Mouse (Mus musculus) limb, embryonic 13.5 days (tissue): ENCODE data around the gene Hspb9. TPM values are rescaled to one million over a fixed set of nuclear protein-coding genes. Genes with fewer than 3 reads are reported as not detected.

Experiments
- ATAC-seq: fragments of 200-750 bp; cut with Nextera tagmentation; 2 replicates; pipeline ENCODE4 v1.8.0; 2017; ENCODE audit warnings: low read depth, moderate number of reproducible peaks, moderate TSS enrichment; ENCODE audit not compliant: low FRiP score
- H3K27ac ChIP-seq: fragments of 300-500 bp; sonication (generic); 2 replicates; pipeline ENCODE4 v1.5.1; 2015; ENCODE audit warnings: inconsistent platforms, mild to moderate bottlenecking, moderate library complexity
- H3K27me3 ChIP-seq: fragments of 300-500 bp; sonication (generic); 2 replicates; pipeline ENCODE4 v1.6.1; 2015; ENCODE audit warnings: mild to moderate bottlenecking, inconsistent platforms
- H3K36me3 ChIP-seq: fragments of 300-500 bp; sonication (generic); 2 replicates; pipeline ENCODE4 v1.6.1; 2015; ENCODE audit warnings: inconsistent platforms, mild to moderate bottlenecking, moderate library complexity
- H3K4me1 ChIP-seq: fragments of 300-500 bp; sonication (generic); 2 replicates; pipeline ENCODE4 v1.6.1; 2015; ENCODE audit warnings: inconsistent platforms
- H3K4me2 ChIP-seq: fragments of 300-500 bp; sonication (generic); replicated peaks from 2 replicates; pipeline ENCODE4 v1.6.1; 2015; ENCODE audit warnings: inconsistent platforms, mild to moderate bottlenecking, moderate library complexity
- H3K4me3 ChIP-seq: fragments of 300-500 bp; sonication (generic); 2 replicates; pipeline ENCODE4 v1.5.1; 2015; ENCODE audit warnings: moderate library complexity, mild to moderate bottlenecking, inconsistent platforms
- H3K9ac ChIP-seq: fragments of 300-500 bp; sonication (generic); 2 replicates; pipeline ENCODE4 v1.6.1; 2015; ENCODE audit warnings: mild to moderate bottlenecking, inconsistent platforms
- H3K9me3 ChIP-seq: fragments of 300-500 bp; sonication (generic); 2 replicates; pipeline ENCODE4 v1.6.1; 2016; ENCODE audit warnings: inconsistent platforms
- WGBS: fragments of 180-500 bp; shearing (Covaris S2); methylation state at CpG from one replicate; pipeline ENCODE4 v1.1.7; 2015; 5-methylcytosine and 5-hydroxymethylcytosine counted together
- polyA plus RNA-seq: library from polyadenylated mRNA; unstranded; fragments of >200 nt; fragmentation: Nextera tagmentation; extraction: Ambion mirVana; gene quantifications from 2 replicates; pipeline ENCODE4 v1.2.1, GENCODE M21; 2015

Hspb9 gene
- 0.46 TPM in 1 of 2 replicates, not detected in the other for polyA plus RNA-seq

DNA sequence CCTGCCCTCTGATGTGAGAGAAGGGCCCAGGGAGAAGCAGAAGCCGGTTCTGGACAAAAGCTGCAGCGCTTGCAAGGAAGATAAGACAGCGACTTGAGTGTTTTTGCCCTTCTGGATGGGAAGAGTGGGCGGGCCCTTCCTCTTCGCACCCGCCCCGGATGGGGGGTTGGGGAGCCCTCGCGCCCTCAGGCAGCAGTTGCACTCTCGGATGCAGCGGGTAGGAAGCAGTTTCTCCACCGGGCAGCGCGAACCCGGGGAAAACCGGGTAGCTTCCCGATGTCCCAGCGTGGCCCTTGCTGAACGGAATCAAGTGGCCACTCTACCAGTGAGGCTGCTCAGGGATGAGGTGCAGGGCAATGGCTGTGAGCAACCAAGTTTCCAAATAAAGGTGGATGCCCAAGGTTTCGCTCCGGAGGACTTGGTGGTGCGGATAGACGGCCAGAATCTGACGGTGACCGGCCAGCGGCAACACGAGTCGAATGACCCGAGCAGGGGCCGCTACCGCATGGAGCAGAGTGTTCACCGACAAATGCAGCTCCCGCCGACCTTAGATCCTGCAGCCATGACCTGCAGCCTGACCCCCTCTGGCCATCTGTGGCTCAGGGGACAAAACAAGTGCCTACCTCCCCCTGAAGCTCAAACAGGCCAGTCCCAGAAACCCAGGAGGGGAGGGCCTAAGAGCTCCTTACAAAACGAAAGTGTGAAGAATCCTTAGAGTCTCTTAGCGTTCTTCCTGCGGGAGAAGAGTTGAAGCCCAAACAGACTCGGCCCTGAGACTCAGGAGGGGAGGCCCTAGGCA, at the start of gene Hspb9:
Gene Hspb9 (plus strand): TSS at position 116 of the 799 bp plus-strand sequence.
- H3K36me3 ChIP-seq: peaks cover 60% of the 10 kb centered on the region
- peak within 1 kb of the TSS; percentile 67 for H3K9ac ChIP-seq
- peaks cover 30% of the 10 kb centered on the region for H3K4me1 ChIP-seq
- no peaks in the 10 kb centered on the region for H3K9me3 ChIP-seq
- WGBS: 5% methylated on average over 38 of the region's 38 CpGs
- 0 out of 2 replicates have a peak, but pooled peaks have one; percentile 4 for ATAC-seq
- peak within 1 kb of the TSS; percentile 66 for H3K4me2 ChIP-seq
- no peaks in the 10 kb centered on the region for H3K27me3 ChIP-seq
- H3K27ac ChIP-seq: peak within 1 kb of the TSS; percentile 33; the same call in 1 of the 2 replicates
- H3K4me3 ChIP-seq: peak within 1 kb of the TSS; percentile 33

DNA sequence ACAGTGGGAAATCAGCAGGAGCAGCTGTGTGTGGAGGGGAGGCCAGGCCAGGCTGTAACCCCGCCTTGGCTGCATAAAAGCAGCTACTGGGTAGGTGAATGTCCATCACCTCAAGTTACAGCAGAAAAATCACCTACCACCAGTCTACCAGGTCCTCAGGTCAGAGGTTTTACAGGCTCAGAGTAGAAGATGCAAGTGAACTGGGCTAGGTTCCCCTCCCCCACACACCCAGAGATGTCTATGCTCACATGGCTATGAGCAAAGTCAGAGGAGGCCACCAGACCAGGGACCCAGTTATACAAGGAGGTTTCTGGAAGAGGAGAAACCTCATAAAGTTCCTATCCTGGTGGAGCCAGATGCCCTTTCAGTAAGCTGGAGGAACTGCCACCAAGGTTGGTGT, 42.6 kb upstream of the Hspb9 start:
- no peak overlapping the region for H3K4me2 ChIP-seq
- H3K4me1 ChIP-seq: peaks cover 10% of the 10 kb centered on the region
- H3K27me3 ChIP-seq: peaks cover 20% of the 10 kb centered on the region; the same call in 1 of the 2 replicates
- no peak overlapping the region for H3K9ac ChIP-seq
- H3K9me3 ChIP-seq: no peaks in the 10 kb centered on the region
- no peak for ATAC-seq
- H3K4me3 ChIP-seq: no peak overlapping the region
- WGBS: 46% methylated on average over 1 of the region's 1 CpGs
- no peaks in the 10 kb centered on the region for H3K36me3 ChIP-seq
- H3K27ac ChIP-seq: no peak overlapping the region

DNA sequence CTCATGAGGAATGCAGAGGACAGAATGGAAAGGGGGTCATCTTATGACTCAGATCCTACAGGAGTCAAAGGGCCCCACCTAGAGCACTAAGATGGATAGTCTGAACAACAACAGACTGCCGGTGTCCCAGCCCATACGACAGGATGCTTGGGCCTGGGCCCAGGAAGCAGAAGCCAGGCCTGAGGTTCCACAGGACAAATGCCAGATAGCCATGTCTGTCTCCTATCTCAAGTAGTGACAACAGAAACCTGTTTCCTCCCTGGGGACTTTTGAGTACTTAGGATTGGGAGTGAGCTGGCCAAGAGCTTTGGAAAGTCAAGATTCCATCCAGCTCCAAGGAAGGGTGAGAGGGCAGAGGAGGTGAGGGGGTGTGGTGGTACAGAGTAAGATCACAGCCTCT, 41.7 kb upstream of the Hspb9 start:
- ATAC-seq: no peak
- peaks cover 20% of the 10 kb centered on the region; the same call in 1 of the 2 replicates for H3K27me3 ChIP-seq
- H3K9me3 ChIP-seq: no peaks in the 10 kb centered on the region
- peaks cover 10% of the 10 kb centered on the region for H3K4me1 ChIP-seq
- H3K36me3 ChIP-seq: no peaks in the 10 kb centered on the region
- 69% methylated on average over 2 of the region's 2 CpGs for WGBS
- no peak overlapping the region for H3K27ac ChIP-seq
- no peak overlapping the region for H3K9ac ChIP-seq
- H3K4me3 ChIP-seq: no peak overlapping the region
- H3K4me2 ChIP-seq: no peak overlapping the region

DNA sequence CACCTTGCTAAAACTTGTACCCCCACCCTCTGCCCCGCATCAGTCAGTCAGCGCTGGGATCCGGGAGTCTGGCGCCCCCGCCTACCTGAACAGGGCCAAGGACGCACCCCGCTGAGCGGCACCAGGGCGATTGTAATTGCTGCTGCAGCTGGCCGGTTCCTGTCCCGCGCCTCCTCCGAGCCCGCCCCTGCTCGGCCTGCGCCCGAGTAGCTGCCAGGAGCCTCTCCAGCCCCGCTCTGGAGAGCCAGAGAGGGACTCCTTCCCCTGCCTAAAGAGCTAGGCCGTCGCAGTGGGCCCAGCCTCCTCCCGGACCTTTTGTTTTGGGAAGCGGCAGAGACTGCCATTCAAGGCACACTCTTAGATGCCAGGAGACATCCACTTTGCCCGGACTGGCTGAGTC, 40.5 kb upstream of the Hspb9 start:
- Histone ChIP-seq H3K27ac (no peak overlapping the region), H3K27me3 (peaks cover 20% of the 10 kb centered on the region), H3K4me2 (peak overlapping the region; percentile 55), H3K9ac (peak overlapping the region; percentile 62), H3K36me3 (no peaks in the 10 kb centered on the region), H3K4me1 (peaks cover 13% of the 10 kb centered on the region), H3K4me3 (peak overlapping the region; percentile 25), H3K9me3 (no peaks in the 10 kb centered on the region)
- ATAC-seq: peak; percentile 57; the same call in 1 of the 2 replicates
- WGBS: 1% methylated on average over 23 of the region's 23 CpGs

DNA sequence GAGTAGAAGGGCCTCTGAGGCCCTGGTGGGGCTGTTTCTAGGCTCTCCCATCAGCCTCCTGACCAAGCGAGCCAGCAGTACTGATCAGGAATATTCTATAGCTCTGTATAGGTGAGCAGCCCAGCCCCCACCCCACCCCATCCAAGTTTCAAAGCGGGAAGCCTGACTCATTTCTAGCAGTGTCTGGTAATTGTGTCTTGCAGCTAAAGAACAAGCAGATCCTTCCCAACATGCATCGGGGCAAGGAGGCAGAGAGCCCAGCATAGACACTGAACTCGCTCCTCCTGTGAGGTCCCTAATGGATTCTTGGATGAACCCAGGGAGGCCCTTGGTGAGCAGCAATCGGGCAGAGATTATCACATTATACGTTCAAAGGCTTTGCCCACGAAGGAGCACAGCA, 35.8 kb upstream of the Hspb9 start:
- no peak for ATAC-seq
- H3K9ac ChIP-seq: no peak overlapping the region
- no peak overlapping the region for H3K4me3 ChIP-seq
- no peaks in the 10 kb centered on the region for H3K36me3 ChIP-seq
- no peak overlapping the region for H3K27ac ChIP-seq
- 53% methylated on average over 7 of the region's 7 CpGs for WGBS
- H3K4me2 ChIP-seq: no peak overlapping the region
- peaks cover 8% of the 10 kb centered on the region for H3K4me1 ChIP-seq
- H3K27me3 ChIP-seq: peaks cover 15% of the 10 kb centered on the region
- no peaks in the 10 kb centered on the region for H3K9me3 ChIP-seq

DNA sequence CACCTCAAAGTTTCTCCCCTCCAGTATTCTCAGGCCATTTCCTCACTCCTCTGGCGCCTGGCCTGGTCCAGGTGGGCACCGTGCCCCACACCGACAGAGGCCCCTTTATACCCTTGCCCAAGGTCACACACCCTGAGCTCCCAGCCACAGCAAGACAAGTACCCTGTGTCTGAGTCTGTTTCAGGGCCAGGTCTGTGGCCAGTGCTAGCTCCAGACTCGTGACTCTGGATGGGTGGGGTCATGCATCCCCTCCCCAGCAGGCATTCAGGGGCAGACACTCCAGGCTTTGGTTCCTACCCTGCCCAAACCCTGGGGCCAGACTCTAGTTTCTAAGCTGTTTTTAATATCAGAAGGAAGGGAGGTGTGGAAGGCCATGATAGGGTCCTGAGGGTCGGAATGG, 31.8 kb upstream of the Hspb9 start:
- 69% methylated on average over 5 of the region's 5 CpGs for WGBS
- Histone ChIP-seq H3K27ac (no peak overlapping the region), H3K4me3 (no peak overlapping the region), H3K9me3 (no peaks in the 10 kb centered on the region), H3K4me1 (0 out of 2 replicates have a peak, but pooled peaks cover 3% of the 10 kb centered on the region), H3K36me3 (no peaks in the 10 kb centered on the region), H3K4me2 (no peak overlapping the region), H3K27me3 (no peaks in the 10 kb centered on the region; the same call in 1 of the 2 replicates), H3K9ac (no peak overlapping the region)
- peak; percentile 44; the same call in 1 of the 2 replicates for ATAC-seq

DNA sequence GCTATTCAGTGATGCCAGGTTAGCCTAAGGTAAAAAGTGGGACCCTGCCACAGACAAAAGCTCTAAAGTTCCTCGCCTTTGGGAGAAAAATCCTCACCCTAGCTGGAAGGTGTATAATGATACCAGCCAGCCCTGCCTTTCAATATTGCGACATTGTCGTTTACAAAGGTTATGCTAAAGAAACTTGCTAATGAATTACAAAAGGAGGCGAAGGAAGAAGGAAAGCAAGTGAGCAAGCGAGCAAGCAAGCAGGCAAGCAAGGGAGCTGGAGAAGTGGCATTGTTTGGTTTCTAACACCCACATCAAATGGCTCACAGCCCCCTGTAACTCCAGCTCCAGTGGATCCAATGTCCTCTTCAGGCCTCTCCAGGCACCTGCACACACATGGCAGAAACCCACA, 31.1 kb upstream of the Hspb9 start:
- Histone ChIP-seq H3K4me1 (0 out of 2 replicates have a peak, but pooled peaks cover under 1% of the 10 kb centered on the region), H3K9ac (no peak overlapping the region), H3K27me3 (no peaks in the 10 kb centered on the region), H3K9me3 (no peaks in the 10 kb centered on the region), H3K4me2 (no peak overlapping the region), H3K4me3 (no peak overlapping the region), H3K27ac (no peak overlapping the region), H3K36me3 (no peaks in the 10 kb centered on the region)
- WGBS: 75% methylated on average over 5 of the region's 5 CpGs
- ATAC-seq: no peak

DNA sequence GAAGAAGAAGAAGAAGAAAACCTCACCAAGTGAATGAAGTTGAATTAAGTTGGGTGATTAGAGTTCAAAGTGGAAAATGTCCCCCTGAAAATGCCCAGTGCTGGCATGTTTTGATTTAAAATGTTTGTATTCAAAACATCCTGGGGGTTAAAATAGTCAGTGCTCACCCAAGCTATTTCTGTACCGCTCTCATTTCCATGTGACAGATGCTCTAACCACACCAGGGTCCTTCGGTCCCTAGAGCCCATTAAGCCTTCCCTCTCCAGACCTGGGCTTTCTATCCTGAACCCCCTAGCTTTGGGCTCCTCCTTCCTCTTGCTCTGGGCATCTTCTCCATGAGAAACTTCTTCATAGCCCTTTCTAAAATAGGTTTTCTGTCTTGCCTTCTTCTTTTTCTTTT, 29.6 kb upstream of the Hspb9 start:
- WGBS: 64% methylated on average over 2 of the region's 2 CpGs

DNA sequence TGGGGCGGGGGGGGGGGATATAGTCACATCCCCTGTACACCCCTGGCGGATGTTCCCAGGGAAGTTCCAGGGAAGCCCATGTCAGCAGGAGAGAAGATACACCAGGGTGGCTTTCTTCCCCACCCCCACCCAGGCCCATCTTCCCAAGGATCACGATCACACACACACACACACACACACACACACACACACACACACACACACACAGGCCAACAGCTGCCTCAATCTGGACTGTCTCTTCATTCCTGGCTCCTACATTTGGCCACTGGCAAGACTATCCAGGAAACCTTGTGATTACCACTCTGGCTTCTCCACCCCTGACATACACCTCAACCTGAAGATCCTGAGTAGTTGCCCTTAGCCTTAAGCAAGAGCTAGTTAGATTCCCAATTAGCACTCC, 28.3 kb upstream of the Hspb9 start:
- WGBS: 40% methylated on average over 1 of the region's 3 CpGs
- Histone ChIP-seq H3K4me3 (no peak overlapping the region), H3K9me3 (no peaks in the 10 kb centered on the region), H3K9ac (no peak overlapping the region), H3K4me2 (no peak overlapping the region), H3K36me3 (no peaks in the 10 kb centered on the region), H3K27me3 (peaks cover 5% of the 10 kb centered on the region; the same call in 1 of the 2 replicates), H3K4me1 (no peaks in the 10 kb centered on the region), H3K27ac (no peak overlapping the region)
- no peak for ATAC-seq

More for the DNA sequence above, 29.6 kb upstream of the Hspb9 start:
- Histone ChIP-seq H3K36me3 (no peaks in the 10 kb centered on the region), H3K27me3 (no peaks in the 10 kb centered on the region), H3K9ac (no peak overlapping the region), H3K4me1 (no peaks in the 10 kb centered on the region), H3K9me3 (no peaks in the 10 kb centered on the region), H3K4me3 (no peak overlapping the region), H3K27ac (no peak overlapping the region), H3K4me2 (no peak overlapping the region)
- ATAC-seq: no peak

DNA sequence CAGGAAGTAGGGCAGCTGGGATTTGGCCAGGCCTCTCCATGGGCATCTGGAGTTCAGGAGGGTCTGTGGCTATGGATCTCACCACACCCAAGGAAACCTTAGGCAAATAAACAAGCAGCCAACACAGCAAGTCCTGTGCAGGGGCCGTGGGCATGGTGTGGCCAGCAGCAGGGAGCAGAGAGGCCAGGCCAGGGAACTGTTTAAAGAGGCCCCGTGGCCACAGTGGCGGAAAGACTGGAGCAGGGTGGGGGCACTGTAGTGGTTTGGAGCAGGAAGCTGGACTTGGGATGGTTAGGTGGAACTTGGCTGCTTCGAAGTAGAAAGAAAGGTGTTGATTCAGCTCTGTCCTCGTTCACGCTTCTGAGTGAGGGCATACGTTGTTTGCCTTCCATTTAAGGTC, 26.4 kb upstream of the Hspb9 start:
- WGBS: 76% methylated on average over 7 of the region's 7 CpGs
- Histone ChIP-seq H3K4me3 (no peak overlapping the region), H3K9me3 (no peaks in the 10 kb centered on the region), H3K36me3 (no peaks in the 10 kb centered on the region), H3K9ac (no peak overlapping the region), H3K4me2 (no peak overlapping the region), H3K27ac (peak overlapping the region; percentile 22; the same call in 1 of the 2 replicates), H3K4me1 (peaks cover 6% of the 10 kb centered on the region), H3K27me3 (peaks cover 24% of the 10 kb centered on the region)
- ATAC-seq: peak; percentile 24; the same call in 1 of the 2 replicates

DNA sequence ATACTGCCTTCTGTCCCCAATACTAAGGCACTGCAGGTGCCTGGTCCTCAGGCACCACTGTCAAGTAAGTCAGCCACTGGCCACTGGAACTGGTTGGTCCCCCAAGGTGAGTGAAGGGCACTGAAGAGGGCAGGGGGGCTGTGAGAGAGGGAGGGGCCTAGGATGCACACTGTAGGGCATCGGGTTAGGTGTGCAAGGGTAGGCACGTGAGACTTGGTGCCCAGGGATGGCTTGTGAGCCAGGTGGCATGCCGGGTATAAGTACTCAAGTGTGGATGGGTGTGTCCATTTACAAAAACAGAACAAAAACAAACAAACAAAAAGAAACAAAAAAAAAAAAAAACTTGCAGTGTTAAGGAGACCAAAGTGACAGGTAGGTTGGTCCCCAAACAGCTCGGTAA, 25.2 kb upstream of the Hspb9 start:
- no peaks in the 10 kb centered on the region for H3K36me3 ChIP-seq
- no peak overlapping the region for H3K4me3 ChIP-seq
- no peak overlapping the region for H3K9ac ChIP-seq
- WGBS: 77% methylated on average over 4 of the region's 4 CpGs
- H3K9me3 ChIP-seq: no peaks in the 10 kb centered on the region
- ATAC-seq: no peak
- peaks cover 36% of the 10 kb centered on the region for H3K27me3 ChIP-seq
- H3K4me2 ChIP-seq: no peak overlapping the region
- peaks cover 16% of the 10 kb centered on the region for H3K4me1 ChIP-seq
- H3K27ac ChIP-seq: no peak overlapping the region

DNA sequence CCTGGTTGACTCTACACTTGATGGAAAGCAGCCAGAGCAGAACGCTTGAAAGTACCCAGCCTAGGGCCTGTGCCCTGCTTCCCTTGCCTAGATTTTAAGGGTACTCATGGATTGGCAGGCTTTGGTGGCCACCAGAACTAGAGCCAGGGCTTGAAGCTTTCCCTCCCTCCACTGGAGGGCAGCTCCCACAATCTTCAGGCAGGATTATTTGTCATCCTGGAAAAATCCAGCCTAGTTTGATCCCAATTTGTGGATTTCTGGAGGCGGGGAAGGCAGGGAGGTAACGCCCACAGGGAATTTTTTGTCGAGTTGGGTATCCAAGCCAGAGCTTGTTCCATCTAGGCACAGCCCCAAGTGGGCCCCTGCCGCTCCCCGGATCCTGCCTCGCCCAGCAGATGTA, 23.3 kb upstream of the Hspb9 start:
- peaks cover 16% of the 10 kb centered on the region for H3K4me1 ChIP-seq
- no peak overlapping the region for H3K4me3 ChIP-seq
- H3K9me3 ChIP-seq: no peaks in the 10 kb centered on the region
- H3K36me3 ChIP-seq: no peaks in the 10 kb centered on the region
- 68% methylated on average over 7 of the region's 7 CpGs for WGBS
- no peak overlapping the region for H3K9ac ChIP-seq
- H3K27ac ChIP-seq: no peak overlapping the region
- no peak for ATAC-seq
- no peak overlapping the region for H3K4me2 ChIP-seq
- peaks cover 37% of the 10 kb centered on the region for H3K27me3 ChIP-seq
